Mouse (Mus musculus) midbrain, embryonic 14.5 days (tissue): Measurements from ENCODE around the gene Zcchc18. TPM values are rescaled to one million over a fixed set of nuclear protein-coding genes. Genes with fewer than 3 reads are reported as not detected.

Experiments used
- ATAC-seq: fragments of 200-750 bp; cut with Nextera tagmentation; 2 replicates; pipeline ENCODE4 v1.8.0; 2017; ENCODE audit warnings: moderate number of reproducible peaks, moderate library complexity; ENCODE audit not compliant: low FRiP score, low TSS enrichment
- DNase-seq: peaks from one replicate; pipeline ENCODE4 v3.0.0-alpha.2; 2015
- H3K27ac ChIP-seq: fragments of 300-500 bp; sonication (generic); replicated peaks from 2 replicates; pipeline ENCODE4 v1.5.1; 2014; ENCODE audit warnings: mild to moderate bottlenecking, low read depth, low read length, moderate library complexity
- H3K27me3 ChIP-seq: fragments of 300-500 bp; sonication (generic); 2 replicates; pipeline ENCODE4 v1.6.1; 2014; ENCODE audit warnings: low read length, control low read depth, mixed read lengths; ENCODE audit not compliant: control insufficient read depth, insufficient read depth
- H3K36me3 ChIP-seq: fragments of 300-500 bp; sonication (generic); 2 replicates; pipeline ENCODE4 v1.6.1; 2014; ENCODE audit warnings: low read length, control low read depth; ENCODE audit not compliant: control insufficient read depth, insufficient read depth
- H3K4me1 ChIP-seq: fragments of 300-500 bp; sonication (generic); 2 replicates; pipeline ENCODE4 v1.6.1; 2014; ENCODE audit warnings: mild to moderate bottlenecking, antibody characterized with exemption, low read length, control low read depth; ENCODE audit not compliant: control insufficient read depth, insufficient read depth
- H3K4me2 ChIP-seq: fragments of 300-500 bp; sonication (generic); 2 replicates; pipeline ENCODE4 v1.6.1; 2014; ENCODE audit warnings: mild to moderate bottlenecking, low read length, moderate library complexity
- H3K4me3 ChIP-seq: fragments of 300-500 bp; sonication (generic); replicated peaks from 2 replicates; pipeline ENCODE4 v1.5.1; 2014; ENCODE audit warnings: low read depth, low read length
- H3K9ac ChIP-seq: fragments of 300-500 bp; sonication (generic); replicated peaks from 2 replicates; pipeline ENCODE4 v1.6.1; 2014; ENCODE audit warnings: mild to moderate bottlenecking, low read length, moderate library complexity
- H3K9me3 ChIP-seq: fragments of 300-500 bp; sonication (generic); 2 replicates; pipeline ENCODE4 v1.6.1; 2016; ENCODE audit warnings: low read length, control low read depth, mixed read lengths; ENCODE audit not compliant: control insufficient read depth
- WGBS: fragments of 180-500 bp; shearing (Covaris S2); extraction: QIAGEN DNeasy Blood & Tissue Kit; methylation state at CpG from one replicate; pipeline ENCODE4 v1.1.7; 2014; 5-methylcytosine and 5-hydroxymethylcytosine counted together
- polyA plus RNA-seq: library from polyadenylated mRNA; unstranded; fragments of >200 nt; fragmentation: Nextera tagmentation; extraction: Ambion mirVana; gene quantifications from 2 replicates; pipeline ENCODE4 v1.2.1, GENCODE M21; 2014

The Zcchc18 gene
- polyA plus RNA-seq, 1 experiment from 2014 or later = 316 TPM

DNA sequence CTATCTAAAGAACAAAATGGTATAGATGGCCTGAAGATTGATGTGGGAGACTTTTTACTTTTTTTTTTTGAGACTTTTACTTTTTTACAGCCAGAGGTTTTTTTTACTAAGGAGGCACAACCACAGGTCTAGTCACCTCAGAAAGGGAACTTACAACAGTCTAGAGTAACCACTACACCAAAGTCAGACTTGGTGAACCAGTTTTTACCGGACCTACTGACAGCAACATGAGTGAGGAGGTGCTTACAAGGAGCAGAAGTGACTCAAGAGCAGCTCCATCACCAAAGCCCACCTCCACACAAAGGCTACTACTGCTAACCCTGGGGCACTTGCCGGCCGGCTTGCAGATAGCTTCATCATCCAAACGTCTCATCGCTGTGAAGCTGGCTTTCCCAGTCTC, 38.8 kb downstream of the Zcchc18 start:
- no peak for ATAC-seq

DNA sequence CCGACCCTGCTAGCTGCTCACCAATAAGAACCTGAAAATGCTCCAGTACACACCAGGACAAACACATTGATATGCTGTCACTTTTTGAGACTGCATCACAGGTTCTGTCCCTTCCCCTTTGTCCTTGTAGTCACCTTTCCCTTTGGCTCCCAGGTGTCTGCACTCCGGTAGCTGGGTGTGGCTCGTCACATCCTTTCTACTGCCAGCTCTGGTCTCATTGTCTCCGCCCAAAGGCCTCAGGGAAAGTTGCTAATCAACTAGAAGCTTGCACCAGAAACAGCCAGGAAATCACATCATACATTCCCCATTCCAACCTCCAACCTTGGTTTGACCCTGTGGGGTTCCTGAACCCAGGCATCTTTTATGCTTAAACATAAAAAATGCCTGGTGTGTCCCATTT, 41.4 kb downstream of the Zcchc18 start:
- H3K4me2 ChIP-seq = no peak overlapping the region
- no peak overlapping the region for H3K27ac ChIP-seq
- H3K4me1 ChIP-seq = no peaks in the 10 kb centered on the region
- H3K27me3 ChIP-seq = no peaks in the 10 kb centered on the region
- ATAC-seq = no peak
- H3K9me3 ChIP-seq = no peaks in the 10 kb centered on the region
- no peak overlapping the region for H3K4me3 ChIP-seq
- 0 out of 2 replicates have a peak, but pooled peaks cover 2% of the 10 kb centered on the region for H3K36me3 ChIP-seq
- DNase-seq = no peak
- no peak overlapping the region for H3K9ac ChIP-seq
- 83% methylated on average over 4 of the region's 4 CpGs for WGBS

More for the DNA sequence above, 38.8 kb downstream of the Zcchc18 start:
- Histone ChIP-seq H3K27me3 (no peaks in the 10 kb centered on the region), H3K27ac (no peak overlapping the region), H3K4me3 (no peak overlapping the region), H3K4me1 (no peaks in the 10 kb centered on the region), H3K9me3 (no peaks in the 10 kb centered on the region), H3K4me2 (no peak overlapping the region), H3K36me3 (0 out of 2 replicates have a peak, but pooled peaks cover 12% of the 10 kb centered on the region), H3K9ac (no peak overlapping the region)
- no peak for DNase-seq
- 91% methylated on average over 5 of the region's 5 CpGs for whole genome bisulfite sequencing

DNA sequence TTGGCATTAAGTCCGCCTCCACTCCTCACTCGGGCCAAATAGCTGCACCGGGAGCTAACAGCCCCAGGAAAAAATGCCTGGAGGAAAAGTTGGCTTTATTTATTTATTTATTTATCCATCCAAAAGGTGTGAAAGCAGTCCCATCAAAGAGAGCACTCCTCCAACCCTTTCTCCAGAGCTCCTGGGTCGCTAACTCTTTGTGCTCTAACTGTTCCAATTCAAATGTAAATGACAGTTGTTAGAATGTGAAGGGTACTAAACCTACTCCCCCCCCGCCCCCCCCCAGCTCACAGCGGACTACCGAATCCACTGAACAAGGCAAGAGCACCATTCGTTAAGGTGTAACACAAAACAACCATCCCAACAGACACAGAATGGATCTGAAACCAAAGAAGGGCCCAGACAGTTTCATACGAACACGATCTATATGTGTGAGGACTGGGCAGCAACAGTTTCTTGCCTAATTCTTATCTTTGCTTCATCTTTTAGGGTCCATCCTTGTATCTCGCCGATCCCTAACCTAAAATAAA, 44.6 kb downstream of the Zcchc18 start:
- WGBS = 19% methylated on average over 12 of the region's 12 CpGs
- DNase-seq (no peak), ATAC-seq (peak; percentile 38; the same call in 1 of the 2 replicates)
- no peaks in the 10 kb centered on the region for H3K36me3 ChIP-seq
- H3K9me3 ChIP-seq = no peaks in the 10 kb centered on the region
- H3K4me3 ChIP-seq = peak overlapping the region; percentile 48
- no peaks in the 10 kb centered on the region for H3K4me1 ChIP-seq
- no peaks in the 10 kb centered on the region for H3K27me3 ChIP-seq
- peak overlapping the region; percentile 63 for H3K4me2 ChIP-seq
- H3K9ac ChIP-seq = peak overlapping the region; percentile 55; the same call in 1 of the 2 replicates
- H3K27ac ChIP-seq = peak overlapping the region; percentile 89

DNA sequence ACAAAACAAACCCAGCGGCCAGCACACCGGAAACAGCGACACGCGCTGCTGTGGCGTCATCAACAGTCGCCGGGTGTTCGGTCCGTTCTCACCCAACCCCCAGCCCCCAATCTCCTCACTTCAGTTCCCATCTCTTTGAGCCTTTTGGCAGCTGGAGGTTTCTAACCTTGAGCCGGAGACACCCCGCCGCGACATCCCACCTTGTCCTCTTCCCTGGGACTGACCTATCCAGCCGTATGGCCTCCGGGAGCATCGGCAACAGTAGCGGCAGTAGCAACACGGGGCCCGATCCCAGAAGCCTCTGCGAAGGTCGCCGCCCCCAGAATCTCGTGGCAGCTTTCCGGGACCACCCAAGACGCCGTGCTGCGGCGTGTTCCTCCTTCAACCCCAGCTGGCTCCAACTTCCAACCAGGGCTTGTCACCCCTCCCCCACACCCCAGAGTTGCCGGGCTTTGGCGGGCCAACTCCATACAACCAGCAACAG, 45.1 kb downstream of the Zcchc18 start, which contains the start of gene Slc25a53:
Gene Slc25a53, minus strand, starts transcription at position 303 of the 484 bp plus-strand sequence.
- Histone ChIP-seq H3K27me3 (no peaks in the 10 kb centered on the region), H3K4me1 (no peaks in the 10 kb centered on the region), H3K4me3 (peak within 1 kb of the TSS; percentile 48), H3K9me3 (no peaks in the 10 kb centered on the region), H3K36me3 (no peaks in the 10 kb centered on the region), H3K4me2 (peak within 1 kb of the TSS; percentile 63), H3K9ac (peak within 1 kb of the TSS; percentile 55; the same call in 1 of the 2 replicates), H3K27ac (peak within 1 kb of the TSS; percentile 89)
- WGBS = 30% methylated on average over 31 of the region's 31 CpGs
- peak; percentile 95 for ATAC-seq
- peak; percentile 90 for DNase-seq

DNA sequence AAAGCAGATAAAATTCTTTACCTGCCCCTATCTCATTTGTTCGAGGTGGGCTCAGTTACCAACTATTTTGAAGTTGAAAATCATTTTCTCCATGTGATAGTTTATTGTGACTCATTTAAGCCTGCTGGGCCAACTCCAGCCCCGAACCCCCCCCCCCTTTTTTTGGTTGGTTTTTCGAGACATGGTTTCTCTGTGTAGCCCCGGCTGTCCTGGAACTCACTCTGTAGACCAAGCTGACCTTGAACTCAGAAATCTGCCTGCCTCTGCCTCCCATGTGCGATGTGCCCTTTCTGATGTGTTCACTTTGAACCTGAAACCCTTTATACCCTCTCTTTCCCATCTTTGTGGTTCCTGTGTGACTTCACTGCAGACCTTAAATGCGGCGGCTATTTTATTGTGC, 45.5 kb downstream of the Zcchc18 start:
- 47% methylated on average over 7 of the region's 7 CpGs for WGBS
- H3K9ac ChIP-seq = peak overlapping the region; percentile 55; the same call in 1 of the 2 replicates
- H3K27ac ChIP-seq = no peak overlapping the region; the same call in 1 of the 2 replicates
- no peaks in the 10 kb centered on the region for H3K9me3 ChIP-seq
- no peaks in the 10 kb centered on the region for H3K27me3 ChIP-seq
- peak overlapping the region; percentile 48 for H3K4me3 ChIP-seq
- H3K4me2 ChIP-seq = peak overlapping the region; percentile 52
- no peak for DNase-seq
- no peaks in the 10 kb centered on the region for H3K4me1 ChIP-seq
- ATAC-seq = peak; percentile 39; the same call in 1 of the 2 replicates
- no peaks in the 10 kb centered on the region for H3K36me3 ChIP-seq

Other genes with a start within 250 kb of the Zcchc18 start
- gene Morf4l2, start 249.5 kb upstream of the Zcchc18 start, polyA plus RNA-seq = 500 and 612 TPM in 2 replicates
- gene Glra4, start 213.0 kb upstream of the Zcchc18 start, polyA plus RNA-seq = 0.15 TPM in 1 of 2 replicates, not detected in the other
- 7.1 and 8.1 TPM in 2 replicates for gene Plp1, start 170.5 kb upstream of the Zcchc18 start, polyA plus RNA-seq
- gene Rab9b, start 124.4 kb upstream of the Zcchc18 start, polyA plus RNA-seq = 18.1 and 22.9 TPM in 2 replicates
- not detected in 2 replicates for gene H2bfm, start 65.8 kb upstream of the Zcchc18 start, polyA plus RNA-seq
- 101 and 105 TPM in 2 replicates for gene Tmsb15b2, start 17.7 kb upstream of the Zcchc18 start, polyA plus RNA-seq
- 9.1 and 10.4 TPM in 2 replicates for gene Tmsb15l, start 16.3 kb upstream of the Zcchc18 start, polyA plus RNA-seq
- 29.4 and 33.4 TPM in 2 replicates for gene Tmsb15b1, start 16.3 kb upstream of the Zcchc18 start, polyA plus RNA-seq
- gene Slc25a53, start 45.1 kb downstream of the Zcchc18 start, polyA plus RNA-seq = 16.2 and 16.5 TPM in 2 replicates
- gene Fam199x, start 56.4 kb downstream of the Zcchc18 start, polyA plus RNA-seq = 11.4 and 11.7 TPM in 2 replicates
- gene Esx1, start 128.9 kb downstream of the Zcchc18 start, polyA plus RNA-seq = not detected in 2 replicates